Mouse (Mus musculus): ENCODE measurements around the gene Crcp. TPM values are rescaled to one million over a fixed set of nuclear protein-coding genes. Genes with fewer than 3 reads are reported as not detected.

Crcp gene
- polyA plus RNA-seq, 1 experiment = 56.5 TPM

GRCm38 (mm10) chr5:130009784-130010183 is 19.3 kb upstream of the Crcp start:
- H3K36me3 ChIP-seq (ENCODE audit: control insufficient read depth, insufficient read depth, low read length) = no peaks in the 10 kb centered on the region
- TF ChIP-seq POLR2A (IDR thresholded peaks at IDR 0.05; ENCODE audit: control insufficient read depth, low read depth, low read length) (no peak), CTCF (IDR thresholded peaks at IDR 0.05; ENCODE audit: control insufficient read depth, insufficient read depth, insufficient replicate concordance, low read depth, low read length) (no peak)
- no peaks in the 10 kb centered on the region for H3K27me3 ChIP-seq (ENCODE audit: control insufficient read depth, insufficient read depth, low read length)
- H3K4me1 ChIP-seq (ENCODE audit: control insufficient read depth, insufficient read depth, low read length) = no peaks in the 10 kb centered on the region
- H3K4me3 ChIP-seq (ENCODE audit: control insufficient read depth, low read depth, low read length) = no peak overlapping the region
- no peak overlapping the region for H3K27ac ChIP-seq (ENCODE audit: control insufficient read depth, insufficient read depth, low read depth, low read length)

GRCm38 (mm10) chr5:130010961-130011360 is 18.1 kb upstream of the Crcp start:
- no peaks in the 10 kb centered on the region for H3K36me3 ChIP-seq (ENCODE audit: control insufficient read depth, insufficient read depth, low read length)
- no peak overlapping the region for H3K27ac ChIP-seq (ENCODE audit: control insufficient read depth, insufficient read depth, low read depth, low read length)
- H3K4me1 ChIP-seq (ENCODE audit: control insufficient read depth, insufficient read depth, low read length) = no peaks in the 10 kb centered on the region
- TF ChIP-seq CTCF (IDR thresholded peaks at IDR 0.05; ENCODE audit: control insufficient read depth, insufficient read depth, insufficient replicate concordance, low read depth, low read length) (peak; percentile 83), POLR2A (IDR thresholded peaks at IDR 0.05; ENCODE audit: control insufficient read depth, low read depth, low read length) (no peak)
- no peak overlapping the region for H3K4me3 ChIP-seq (ENCODE audit: control insufficient read depth, low read depth, low read length)
- H3K27me3 ChIP-seq (ENCODE audit: control insufficient read depth, insufficient read depth, low read length) = no peaks in the 10 kb centered on the region

- no peaks in the 10 kb centered on the region for H3K27me3 ChIP-seq (ENCODE audit: control insufficient read depth, insufficient read depth, low read length)
- H3K36me3 ChIP-seq (ENCODE audit: control insufficient read depth, insufficient read depth, low read length) = no peaks in the 10 kb centered on the region; the same call in 1 of the 2 replicates
- no peak for TF ChIP-seq POLR2A (IDR thresholded peaks at IDR 0.05; ENCODE audit: control insufficient read depth, low read depth, low read length)
- peak; percentile 61; the same call in 1 of the 2 replicates for TF ChIP-seq CTCF (IDR thresholded peaks at IDR 0.05; ENCODE audit: control insufficient read depth, insufficient read depth, insufficient replicate concordance, low read depth, low read length)
- H3K4me1 ChIP-seq (ENCODE audit: control insufficient read depth, insufficient read depth, low read length) = no peaks in the 10 kb centered on the region; the same call in 1 of the 2 replicates
- no peak overlapping the region for H3K4me3 ChIP-seq (ENCODE audit: control insufficient read depth, low read depth, low read length)
- H3K27ac ChIP-seq (ENCODE audit: control insufficient read depth, insufficient read depth, low read depth, low read length) = no peak overlapping the region
Observed at GRCm38 (mm10) chr5:130015104-130015503, 14.0 kb upstream of the Crcp start.

- no peaks in the 10 kb centered on the region; the same call in 1 of the 2 replicates for H3K36me3 ChIP-seq (ENCODE audit: control insufficient read depth, insufficient read depth, low read length)
- peaks cover 12% of the 10 kb centered on the region for H3K4me1 ChIP-seq (ENCODE audit: control insufficient read depth, insufficient read depth, low read length)
- no peak overlapping the region for H3K4me3 ChIP-seq (ENCODE audit: control insufficient read depth, low read depth, low read length)
- H3K27me3 ChIP-seq (ENCODE audit: control insufficient read depth, insufficient read depth, low read length) = no peaks in the 10 kb centered on the region
- TF ChIP-seq CTCF (IDR thresholded peaks at IDR 0.05; ENCODE audit: control insufficient read depth, insufficient read depth, insufficient replicate concordance, low read depth, low read length) = no peak
- TF ChIP-seq POLR2A (IDR thresholded peaks at IDR 0.05; ENCODE audit: control insufficient read depth, low read depth, low read length) = no peak
- no peak overlapping the region for H3K27ac ChIP-seq (ENCODE audit: control insufficient read depth, insufficient read depth, low read depth, low read length)
Observed at GRCm38 (mm10) chr5:130019461-130019860, 9.6 kb upstream of the Crcp start.

- Histone ChIP-seq H3K4me1 (ENCODE audit: control insufficient read depth, insufficient read depth, low read length) (peaks cover 12% of the 10 kb centered on the region), H3K36me3 (ENCODE audit: control insufficient read depth, insufficient read depth, low read length) (no peaks in the 10 kb centered on the region; the same call in 1 of the 2 replicates), H3K27ac (ENCODE audit: control insufficient read depth, insufficient read depth, low read depth, low read length) (peak overlapping the region; percentile 75), H3K4me3 (ENCODE audit: control insufficient read depth, low read depth, low read length) (no peak overlapping the region), H3K27me3 (ENCODE audit: control insufficient read depth, insufficient read depth, low read length) (no peaks in the 10 kb centered on the region)
- TF ChIP-seq CTCF (IDR thresholded peaks at IDR 0.05; ENCODE audit: control insufficient read depth, insufficient read depth, insufficient replicate concordance, low read depth, low read length) (no peak), POLR2A (IDR thresholded peaks at IDR 0.05; ENCODE audit: control insufficient read depth, low read depth, low read length) (no peak)
Observed at GRCm38 (mm10) chr5:130021361-130021966, 7.6 kb upstream of the Crcp start.

- H3K4me1 ChIP-seq (ENCODE audit: control insufficient read depth, insufficient read depth, low read length) = peaks cover 12% of the 10 kb centered on the region
- H3K4me3 ChIP-seq (ENCODE audit: control insufficient read depth, low read depth, low read length) = no peak overlapping the region; the same call in 1 of the 2 replicates
- TF ChIP-seq POLR2A (IDR thresholded peaks at IDR 0.05; ENCODE audit: control insufficient read depth, low read depth, low read length) (no peak), CTCF (IDR thresholded peaks at IDR 0.05; ENCODE audit: control insufficient read depth, insufficient read depth, insufficient replicate concordance, low read depth, low read length) (no peak)
- H3K27ac ChIP-seq (ENCODE audit: control insufficient read depth, insufficient read depth, low read depth, low read length) = peak overlapping the region; percentile 52
- no peaks in the 10 kb centered on the region; the same call in 1 of the 2 replicates for H3K36me3 ChIP-seq (ENCODE audit: control insufficient read depth, insufficient read depth, low read length)
- H3K27me3 ChIP-seq (ENCODE audit: control insufficient read depth, insufficient read depth, low read length) = no peaks in the 10 kb centered on the region
Observed at GRCm38 (mm10) chr5:130022366-130022765, 6.7 kb upstream of the Crcp start.

- TF ChIP-seq CTCF (IDR thresholded peaks at IDR 0.05; ENCODE audit: control insufficient read depth, insufficient read depth, insufficient replicate concordance, low read depth, low read length) (no peak), POLR2A (IDR thresholded peaks at IDR 0.05; ENCODE audit: control insufficient read depth, low read depth, low read length) (no peak)
- Histone ChIP-seq H3K4me3 (ENCODE audit: control insufficient read depth, low read depth, low read length) (peak overlapping the region; percentile 73), H3K36me3 (ENCODE audit: control insufficient read depth, insufficient read depth, low read length) (no peaks in the 10 kb centered on the region; the same call in 1 of the 2 replicates), H3K4me1 (ENCODE audit: control insufficient read depth, insufficient read depth, low read length) (peaks cover 12% of the 10 kb centered on the region), H3K27ac (ENCODE audit: control insufficient read depth, insufficient read depth, low read depth, low read length) (peak overlapping the region; percentile 52), H3K27me3 (ENCODE audit: control insufficient read depth, insufficient read depth, low read length) (no peaks in the 10 kb centered on the region)
Observed at GRCm38 (mm10) chr5:130023067-130023766, 5.9 kb upstream of the Crcp start.
